Mouse (Mus musculus) MEL (cell line): ENCODE measurements around the gene Mymx. TPM values are rescaled to one million over a fixed set of nuclear protein-coding genes. Genes with fewer than 3 reads are reported as not detected.

Experiments
- DNase-seq: peaks from one replicate; pipeline ENCODE4 v3.0.0; 2011; ENCODE audit warnings: low read depth, low spot score
- H3K27ac ChIP-seq: 2 replicates; pipeline ENCODE4 v1.5.1; 2012; ENCODE audit warnings: low read depth, mild to moderate bottlenecking, control low read depth, low read length, moderate library complexity; ENCODE audit not compliant: control insufficient read depth
- H3K27me3 ChIP-seq, 2 experiments: fragments of 150-350 bp in 1 of 2; sonication (generic) in 1 of 2; 2 replicates each; pipeline ENCODE4 v1.6.1; 2012; ENCODE audit warnings: low read length in 2 of 2, mild to moderate bottlenecking in 2 of 2, improper control_type of control experiment in 1 of 2, moderate library complexity in 1 of 2; ENCODE audit not compliant: insufficient read depth in 2 of 2, control insufficient read depth in 1 of 2
- H3K36me3 ChIP-seq, 2 experiments: 2 replicates each; pipeline ENCODE4 v1.6.1; 2012 to 2014; ENCODE audit warnings: low read length in 2 of 2, improper control_type of control experiment in 1 of 2, inconsistent platforms in 1 of 2, mild to moderate bottlenecking in 1 of 2; ENCODE audit not compliant: insufficient read depth in 2 of 2, control insufficient read depth in 1 of 2
- H3K4me1 ChIP-seq, 2 experiments: fragments of 150-350 bp in 1 of 2; sonication (generic) in 1 of 2; 2 replicates each; pipeline ENCODE4 v1.6.1; 2012; ENCODE audit warnings: low read length in 2 of 2, improper control_type of control experiment in 1 of 2, mild to moderate bottlenecking in 1 of 2; ENCODE audit not compliant: insufficient read depth in 2 of 2, control insufficient read depth in 1 of 2
- H3K4me3 ChIP-seq, 2 experiments: fragments of 150-350 bp in 1 of 2; sonication (generic) in 1 of 2; 2 replicates each; pipeline ENCODE4 v1.5.1; 2012; ENCODE audit warnings: low read depth in 2 of 2, low read length in 2 of 2, mild to moderate bottlenecking in 2 of 2, moderate library complexity in 2 of 2, control low read depth in 1 of 2, improper control_type of control experiment in 1 of 2; ENCODE audit not compliant: control insufficient read depth in 1 of 2, insufficient read depth in 1 of 2
- H3K79me2 ChIP-seq: 2 replicates; pipeline ENCODE4 v1.6.1; 2012; ENCODE audit warnings: mild to moderate bottlenecking, low read length, moderate library complexity; ENCODE audit not compliant: control insufficient read depth, poor library complexity, insufficient read depth
- H3K9ac ChIP-seq: 2 replicates; pipeline ENCODE4 v1.6.1; 2012; ENCODE audit warnings: low read depth, mild to moderate bottlenecking, control low read depth, low read length, moderate library complexity; ENCODE audit not compliant: control insufficient read depth, poor library complexity, severe bottlenecking
- H3K9me3 ChIP-seq: fragments of 150-350 bp; sonication (generic); replicated peaks from 2 replicates; pipeline ENCODE4 v1.6.1; 2012; ENCODE audit warnings: mild to moderate bottlenecking, low read length, improper control_type of control experiment, moderate library complexity; ENCODE audit not compliant: insufficient read depth
- CHD1 ChIP-seq: IDR thresholded peaks from 2 replicates; pipeline ENCODE4 v1.6.1; 2012; ENCODE audit warnings: low read depth, mild to moderate bottlenecking, inconsistent platforms, low read length, improper control_type of control experiment
- GABPA ChIP-seq: IDR thresholded peaks from 2 replicates; pipeline ENCODE4 v1.6.1; 2012; ENCODE audit warnings: low read depth, mild to moderate bottlenecking, inconsistent platforms, low read length, improper control_type of control experiment, moderate library complexity
- HCFC1 ChIP-seq: IDR thresholded peaks from 2 replicates; pipeline ENCODE4 v1.6.1; 2012; ENCODE audit warnings: low read depth, mild to moderate bottlenecking, inconsistent platforms, low read length, improper control_type of control experiment, moderate library complexity
- JUND ChIP-seq: IDR thresholded peaks from 2 replicates; pipeline ENCODE4 v1.6.1; 2011; ENCODE audit warnings: low read depth, mild to moderate bottlenecking, improper control_type of control experiment, low read length
- KAT2A ChIP-seq: conservative IDR thresholded peaks from 2 replicates; pipeline ENCODE4 v1.6.1; 2012; ENCODE audit warnings: low read depth, low read length, improper control_type of control experiment, inconsistent platforms
- MAFK ChIP-seq: IDR thresholded peaks from 2 replicates; pipeline ENCODE4 v1.6.1; 2011; ENCODE audit warnings: low read depth, mild to moderate bottlenecking, low read length, improper control_type of control experiment, borderline replicate concordance
- MYB ChIP-seq: IDR thresholded peaks from 2 replicates; pipeline ENCODE4 v1.6.1; 2011; ENCODE audit warnings: mild to moderate bottlenecking, low read depth, low read length, improper control_type of control experiment
- MYC ChIP-seq: IDR thresholded peaks from 2 replicates; pipeline ENCODE4 v1.6.1; 2011; ENCODE audit warnings: low read depth, mild to moderate bottlenecking, low read length, improper control_type of control experiment, moderate library complexity
- NELFE ChIP-seq: IDR thresholded peaks from 2 replicates; pipeline ENCODE4 v1.6.1; 2011; ENCODE audit warnings: low read depth, low read length, improper control_type of control experiment
- NRF1 ChIP-seq: IDR thresholded peaks from 2 replicates; pipeline ENCODE4 v1.6.1; 2014; ENCODE audit warnings: low read depth, mild to moderate bottlenecking, inconsistent platforms, low read length, improper control_type of control experiment, moderate library complexity; ENCODE audit not compliant: poor library complexity, insufficient read depth, severe bottlenecking
- POLR2A ChIP-seq, 2 experiments: IDR thresholded peaks; 2 replicates each; pipeline ENCODE4 v1.6.1; 2011 to 2012; ENCODE audit warnings: low read length in 2 of 2, mild to moderate bottlenecking in 2 of 2, control low read depth in 1 of 2, improper control_type of control experiment in 1 of 2, low read depth in 1 of 2, moderate library complexity in 1 of 2; ENCODE audit not compliant: control insufficient read depth in 1 of 2, insufficient read depth in 1 of 2, poor library complexity in 1 of 2
- POLR2AphosphoS2 ChIP-seq: IDR thresholded peaks from 2 replicates; pipeline ENCODE4 v1.6.1; 2011; ENCODE audit warnings: low read length, improper control_type of control experiment
- POLR2AphosphoS5 ChIP-seq: IDR thresholded peaks from 2 replicates; pipeline ENCODE4 v1.6.1; 2012; ENCODE audit warnings: low read depth, borderline replicate concordance, mild to moderate bottlenecking, inconsistent platforms, low read length, moderate library complexity, mixed read lengths
- RCOR1 ChIP-seq: IDR thresholded peaks from 2 replicates; pipeline ENCODE4 v1.6.1; 2012; ENCODE audit warnings: low read depth, mild to moderate bottlenecking, inconsistent platforms, low read length, improper control_type of control experiment
- SIN3A ChIP-seq: IDR thresholded peaks from 2 replicates; pipeline ENCODE4 v1.6.1; 2012; ENCODE audit warnings: low read length, improper control_type of control experiment, inconsistent platforms
- SMC3 ChIP-seq: IDR thresholded peaks from 2 replicates; pipeline ENCODE4 v1.6.1; 2011; ENCODE audit warnings: low read depth, low read length, improper control_type of control experiment
- TAL1 ChIP-seq: IDR thresholded peaks from 2 replicates; pipeline ENCODE4 v1.6.1; 2012; ENCODE audit warnings: mild to moderate bottlenecking, inconsistent platforms, low read length, moderate library complexity, mixed read lengths
- USF2 ChIP-seq, 2 experiments: IDR thresholded peaks; 2 replicates each; pipeline ENCODE4 v1.6.1; 2011 to 2012; ENCODE audit warnings: improper control_type of control experiment in 2 of 2, low read length in 2 of 2, borderline replicate concordance in 1 of 2, inconsistent platforms in 1 of 2, low read depth in 1 of 2, mild to moderate bottlenecking in 1 of 2; ENCODE audit not compliant: insufficient read depth in 1 of 2
- ZC3H11A ChIP-seq: IDR thresholded peaks from 2 replicates; pipeline ENCODE4 v1.6.1; 2012; ENCODE audit warnings: low read depth, mild to moderate bottlenecking, inconsistent platforms, low read length, improper control_type of control experiment
- ZMIZ1 ChIP-seq: IDR thresholded peaks from 2 replicates; pipeline ENCODE4 v1.6.1; 2012; ENCODE audit warnings: low read depth, mild to moderate bottlenecking, inconsistent platforms, low read length, improper control_type of control experiment, moderate library complexity
- polyA plus RNA-seq, 2 experiments: library from polyadenylated mRNA; stranded (reverse) in 1 of 2; unstranded in 1 of 2; fragments of >175 nt in 1 of 2; fragments of >200 nt in 1 of 2; gene quantifications; 2 replicates each; pipeline versions ENCODE4 v1.2.1 to v1.2.4; 2012; ENCODE audit warnings: low replicate concordance in 2 of 2, low read depth in 1 of 2; ENCODE audit not compliant: insufficient read length in 2 of 2, insufficient read depth in 1 of 2, missing spikeins in 1 of 2
- total RNA-seq: library from RNA; depleted of rRNA; stranded (reverse); fragments of 300-350 nt; gene quantifications from 2 replicates; pipeline ENCODE4 v1.2.3, GENCODE M21; 2012

The Mymx gene
- total and polyA plus RNA-seq, 3 experiments: not detected

DNA sequence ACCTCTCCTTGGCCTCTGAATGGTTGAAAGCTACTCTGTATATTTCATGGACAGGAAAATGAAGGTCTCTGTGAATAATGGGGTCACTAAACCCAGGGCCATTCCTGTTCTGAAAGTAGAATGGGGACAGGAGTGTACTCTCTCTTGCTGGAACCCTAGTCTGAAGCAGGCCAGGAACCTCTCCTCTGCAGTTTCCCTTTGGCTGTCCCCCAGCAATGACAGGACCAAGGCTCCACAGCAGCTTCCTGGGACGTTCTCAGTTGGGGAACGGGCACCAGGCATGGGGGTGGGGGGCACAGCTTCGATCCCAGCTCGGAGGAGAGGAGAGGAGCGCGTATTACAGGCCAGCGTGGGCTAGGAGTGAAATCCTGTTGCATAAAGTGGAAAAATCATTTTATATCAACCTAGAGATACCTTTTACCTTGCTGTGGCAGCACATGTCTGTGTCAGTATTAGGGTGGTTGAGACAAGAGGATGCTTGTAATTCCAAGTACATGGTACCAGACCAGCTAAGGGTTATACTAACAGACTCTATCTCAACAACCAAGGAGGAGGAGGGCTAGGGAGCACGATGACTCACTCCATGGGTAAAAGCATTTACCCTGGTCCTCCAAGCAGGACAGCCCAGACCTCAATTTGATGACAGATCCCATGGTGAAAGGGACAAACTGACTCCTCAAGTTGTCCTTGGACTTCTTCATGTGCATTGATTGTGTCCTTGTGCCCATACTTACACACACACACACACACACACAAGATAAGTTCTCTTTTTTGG is 26.6 kb downstream of the Mymx start:
- DNase-seq: no peak
- Histone ChIP-seq H3K4me3 (no peak overlapping the region), H3K79me2 (peaks cover 30% of the 10 kb centered on the region), H3K27me3 (no peaks in the 10 kb centered on the region), H3K4me1 (peaks cover 6 to 29% of the 10 kb centered on the region in 2 experiments), H3K36me3 (peaks cover 13 to 26% of the 10 kb centered on the region in 2 experiments), H3K9me3 (no peaks in the 10 kb centered on the region), H3K9ac (no peak overlapping the region; the same call in 1 of the 2 replicates), H3K27ac (no peak overlapping the region)
- no peak for TF ChIP-seq NRF1
- no peak for TF ChIP-seq POLR2A (IDR thresholded peaks at IDR 0.05; ENCODE audit: control insufficient read depth in 1 of 2, insufficient read depth in 1 of 2, low read depth in 1 of 2, low read length in 2 of 2, poor library complexity in 1 of 2)
- TF ChIP-seq POLR2AphosphoS5: no peak
- no peak for TF ChIP-seq USF2 (IDR thresholded peaks at IDR 0.05; ENCODE audit: borderline replicate concordance in 1 of 2, insufficient read depth in 1 of 2, low read depth in 1 of 2, low read length in 2 of 2)
- no peak for TF ChIP-seq CHD1
- TF ChIP-seq ZC3H11A: no peak
- no peak for TF ChIP-seq POLR2AphosphoS2
- no peak for TF ChIP-seq JUND
- TF ChIP-seq HCFC1: no peak
- TF ChIP-seq SMC3: no peak
- TF ChIP-seq MYB: no peak
- TF ChIP-seq GABPA: no peak
- TF ChIP-seq MYC: no peak
- no peak for TF ChIP-seq RCOR1
- no peak for TF ChIP-seq TAL1
- no peak for TF ChIP-seq ZMIZ1
- TF ChIP-seq NELFE: no peak
- TF ChIP-seq KAT2A: no peak
- TF ChIP-seq MAFK: no peak
- no peak for TF ChIP-seq SIN3A
